Mouse (Mus musculus) small intestine, adult 2 months (tissue): Measurements from ENCODE around the gene Tcf12. TPM values are rescaled to one million over a fixed set of nuclear protein-coding genes. Genes with fewer than 3 reads are reported as not detected.

Experiments used
- H3K27ac ChIP-seq: fragments of 200-500 bp; 2 replicates; pipeline ENCODE4 v1.5.1; 2012; ENCODE audit warnings: low read depth, low read length, control low read depth, inconsistent platforms; ENCODE audit not compliant: insufficient read depth
- H3K27me3 ChIP-seq: fragments of 200-500 bp; 2 replicates; pipeline ENCODE4 v1.6.1; 2012; ENCODE audit warnings: mild to moderate bottlenecking, moderate library complexity, low read length, inconsistent platforms; ENCODE audit not compliant: control insufficient read depth, insufficient read depth
- H3K36me3 ChIP-seq: fragments of 200-500 bp; 2 replicates; pipeline ENCODE4 v1.6.1; 2012; ENCODE audit warnings: mild to moderate bottlenecking, low read length, control low read depth, inconsistent platforms; ENCODE audit not compliant: control insufficient read depth, insufficient read depth
- H3K4me1 ChIP-seq: fragments of 200-500 bp; 2 replicates; pipeline ENCODE4 v1.6.1; 2012; ENCODE audit warnings: low read length, inconsistent platforms, mixed read lengths; ENCODE audit not compliant: control insufficient read depth, insufficient read depth, insufficient read length
- H3K4me3 ChIP-seq: fragments of 200-500 bp; 2 replicates; pipeline ENCODE4 v1.5.1; 2012; ENCODE audit warnings: low read depth, mild to moderate bottlenecking, control low read depth, inconsistent platforms, low read length, moderate library complexity
- CTCF ChIP-seq: fragments of 200-500 bp; IDR thresholded peaks from 2 replicates; pipeline ENCODE4 v1.5.1; 2012; ENCODE audit warnings: low read depth, mild to moderate bottlenecking, control low read depth, inconsistent platforms, low read length, moderate library complexity, mixed read lengths; ENCODE audit not compliant: insufficient replicate concordance, insufficient read length; ENCODE audit errors: extremely low read depth
- POLR2A ChIP-seq: fragments of 200-500 bp; IDR thresholded peaks from 2 replicates; pipeline ENCODE4 v1.6.1; 2012; ENCODE audit warnings: low read depth, mild to moderate bottlenecking, control low read depth, inconsistent platforms, low read length, moderate library complexity
- WGBS: fragments of 180-500 bp; shearing (Covaris S2); methylation state at CpG from one replicate; pipeline ENCODE4 v1.1.7; 2018; 5-methylcytosine and 5-hydroxymethylcytosine counted together
- polyA plus RNA-seq: library from polyadenylated mRNA; depleted of rRNA; stranded (reverse); fragments of >200 nt; gene quantifications from 2 replicates; pipeline ENCODE4 v1.2.3, GENCODE M21; 2012; rRNA removed

Tcf12 gene
- polyA plus RNA-seq, 1 experiment: 30.2 TPM

- Histone ChIP-seq H3K27me3 (no peaks in the 10 kb centered on the region), H3K4me3 (no peak overlapping the region), H3K27ac (no peak overlapping the region), H3K36me3 (no peaks in the 10 kb centered on the region), H3K4me1 (no peaks in the 10 kb centered on the region)
- WGBS: 75% methylated on average over 5 of the region's 5 CpGs
- TF ChIP-seq POLR2A: no peak
- TF ChIP-seq CTCF: no peak
These were observed 312.1 kb downstream of the Tcf12 start for GRCm38 (mm10) chr9:71799598-71799997.

- Histone ChIP-seq H3K36me3 (no peaks in the 10 kb centered on the region), H3K4me3 (no peak overlapping the region), H3K4me1 (no peaks in the 10 kb centered on the region), H3K27me3 (no peaks in the 10 kb centered on the region), H3K27ac (no peak overlapping the region)
- 70% methylated on average over 5 of the region's 5 CpGs for WGBS
- TF ChIP-seq CTCF (no peak), POLR2A (no peak)
These were observed 313.5 kb downstream of the Tcf12 start for GRCm38 (mm10) chr9:71798176-71798575.

Other genes with a start within 250 kb of the Tcf12 start
- gene Zfp280d, start 163.0 kb upstream of the Tcf12 start, polyA plus RNA-seq: 1.2 and 2.4 TPM in 2 replicates